Mouse (Mus musculus): ENCODE measurements around the gene Acad11.

DNA sequence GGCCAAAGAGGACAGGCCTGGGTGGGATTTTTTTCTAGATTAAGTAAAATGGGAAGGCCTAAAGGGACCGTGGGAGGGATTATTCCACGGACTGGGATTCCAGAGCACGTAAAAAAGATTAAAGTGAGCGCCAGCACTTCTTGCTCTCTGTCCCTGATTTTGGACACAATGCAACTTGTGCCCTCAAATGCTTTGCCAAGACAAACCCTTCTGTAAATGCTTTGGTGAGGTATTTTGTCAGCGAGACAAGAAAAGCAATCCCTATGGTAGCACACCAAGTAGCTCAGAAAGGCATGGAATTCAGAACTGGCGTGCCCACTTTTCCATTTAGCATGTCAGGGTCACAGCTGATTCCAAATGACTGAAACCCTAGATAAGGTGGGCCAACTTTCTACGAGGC lies 85.8 kb downstream of the Acad11 start:
- TF ChIP-seq TAL1 (IDR thresholded peaks at IDR 0.05; ENCODE audit: low read length) (no peak), GATA1 (IDR thresholded peaks at IDR 0.05; ENCODE audit: low read length) (no peak)

Measured in erythroblast, embryonic 14.5 days (primary cell).